Mouse (Mus musculus) forebrain, postnatal 0 days (tissue): ENCODE data around the gene Pus1. TPM values are rescaled to one million over a fixed set of nuclear protein-coding genes. Genes with fewer than 3 reads are reported as not detected.

Source experiments
- ATAC-seq: fragments of 200-750 bp; cut with Nextera tagmentation; 2 replicates; pipeline ENCODE4 v1.8.0; 2017; ENCODE audit warnings: mild to moderate bottlenecking, moderate library complexity
- DNase-seq: peaks from one replicate; pipeline ENCODE4 v3.0.0-alpha.2; 2015
- H3K27ac ChIP-seq: fragments of 300-500 bp; sonication (generic); 2 replicates; pipeline ENCODE4 v1.5.1; 2014; ENCODE audit warnings: low read depth, mild to moderate bottlenecking, antibody characterized with exemption, low read length, moderate library complexity, mixed read lengths
- H3K27me3 ChIP-seq: fragments of 300-500 bp; sonication (generic); 2 replicates; pipeline ENCODE4 v1.6.1; 2014; ENCODE audit warnings: mild to moderate bottlenecking, low read length, mixed read lengths; ENCODE audit not compliant: insufficient read depth
- H3K36me3 ChIP-seq: fragments of 300-500 bp; sonication (generic); 2 replicates; pipeline ENCODE4 v1.6.1; 2014; ENCODE audit warnings: mild to moderate bottlenecking, moderate library complexity; ENCODE audit not compliant: insufficient read depth
- H3K4me1 ChIP-seq: fragments of 300-500 bp; sonication (generic); 2 replicates; pipeline ENCODE4 v1.6.1; 2014; ENCODE audit warnings: antibody characterized with exemption; ENCODE audit not compliant: insufficient read depth
- H3K4me2 ChIP-seq: fragments of 300-500 bp; sonication (generic); 2 replicates; pipeline ENCODE4 v1.6.1; 2014; ENCODE audit warnings: low read depth, mild to moderate bottlenecking, moderate library complexity
- H3K4me3 ChIP-seq: fragments of 300-500 bp; sonication (generic); 2 replicates; pipeline ENCODE4 v1.5.1; 2014; ENCODE audit warnings: low read depth, low read length, mixed read lengths
- H3K9ac ChIP-seq: fragments of 300-500 bp; sonication (generic); 2 replicates; pipeline ENCODE4 v1.6.1; 2014; ENCODE audit warnings: mild to moderate bottlenecking
- H3K9me3 ChIP-seq: fragments of 300-500 bp; sonication (generic); 2 replicates; pipeline ENCODE4 v1.6.1; 2016; ENCODE audit warnings: low read length
- CTCF ChIP-seq: sonication (generic); IDR thresholded peaks from 2 replicates; pipeline ENCODE4 v1.5.1; 2016; ENCODE audit warnings: antibody characterized with exemption, control low read depth, low read depth
- WGBS: fragments of 180-500 bp; shearing (Covaris S2); extraction: QIAGEN DNeasy Blood & Tissue Kit; methylation state at CpG from one replicate; pipeline ENCODE4 v1.1.7; 2014; 5-methylcytosine and 5-hydroxymethylcytosine counted together
- polyA plus RNA-seq: library from polyadenylated mRNA; unstranded; fragments of >200 nt; fragmentation: Nextera tagmentation; extraction: Ambion mirVana; gene quantifications from 2 replicates; pipeline ENCODE4 v1.2.1, GENCODE M21; 2015
- total RNA-seq: library from RNA; depleted of rRNA; stranded (reverse); fragments of >200 nt; gene quantifications from 2 replicates; pipeline ENCODE4 v1.2.3, GENCODE M21; 2014; rRNA removed

The Pus1 gene
- total RNA-seq = 13.5 and 14.2 TPM in 2 replicates
- 16.8 and 17.4 TPM in 2 replicates for polyA plus RNA-seq

- Histone ChIP-seq H3K9me3 (no peaks in the 10 kb centered on the region), H3K27me3 (no peaks in the 10 kb centered on the region), H3K4me3 (peak within 1 kb of the TSS; percentile 64), H3K4me1 (peaks cover 7% of the 10 kb centered on the region; the same call in 1 of the 2 replicates), H3K27ac (no peak within 1 kb of the TSS), H3K36me3 (peaks cover 4% of the 10 kb centered on the region; the same call in 1 of the 2 replicates), H3K9ac (peak within 1 kb of the TSS; percentile 64), H3K4me2 (peak within 1 kb of the TSS; percentile 85)
- TF ChIP-seq CTCF = no peak
- ATAC-seq (peak; percentile 90), DNase-seq (peak; percentile 92)
- WGBS = under 1% methylated on average over 57 of the region's 57 CpGs
These were observed at the start of gene Pus1 for GRCm38 (mm10) chr5:110779998-110780760. Gene Pus1 (minus strand): TSS chr5:110780659.

- H3K27me3 ChIP-seq = no peaks in the 10 kb centered on the region
- H3K27ac ChIP-seq = no peak overlapping the region
- no peak overlapping the region for H3K9ac ChIP-seq
- no peaks in the 10 kb centered on the region for H3K9me3 ChIP-seq
- ATAC-seq (no peak), DNase-seq (no peak)
- 90% methylated on average over 5 of the region's 5 CpGs for WGBS
- TF ChIP-seq CTCF = no peak
- H3K4me1 ChIP-seq = no peaks in the 10 kb centered on the region
- no peak overlapping the region for H3K4me3 ChIP-seq
- no peaks in the 10 kb centered on the region for H3K36me3 ChIP-seq
- H3K4me2 ChIP-seq = no peak overlapping the region
These were observed 47.1 kb upstream of the Pus1 start for GRCm38 (mm10) chr5:110827576-110827975.

GRCm38 (mm10) chr5:110826781-110827495, 46.5 kb upstream of the Pus1 start:
- Histone ChIP-seq H3K27me3 (no peaks in the 10 kb centered on the region), H3K4me3 (no peak overlapping the region), H3K36me3 (no peaks in the 10 kb centered on the region), H3K27ac (no peak overlapping the region), H3K4me1 (no peaks in the 10 kb centered on the region), H3K9ac (no peak overlapping the region), H3K9me3 (no peaks in the 10 kb centered on the region), H3K4me2 (no peak overlapping the region)
- 93% methylated on average over 8 of the region's 8 CpGs for WGBS
- no peak for DNase-seq
- TF ChIP-seq CTCF = no peak
- no peak for ATAC-seq

- Histone ChIP-seq H3K4me3 (no peak overlapping the region), H3K4me1 (no peaks in the 10 kb centered on the region), H3K9me3 (no peaks in the 10 kb centered on the region), H3K27me3 (no peaks in the 10 kb centered on the region), H3K36me3 (no peaks in the 10 kb centered on the region), H3K9ac (no peak overlapping the region), H3K4me2 (no peak overlapping the region), H3K27ac (no peak overlapping the region)
- ATAC-seq (no peak), DNase-seq (no peak)
- 90% methylated on average over 4 of the region's 4 CpGs for WGBS
- TF ChIP-seq CTCF = no peak
These were observed 44.0 kb upstream of the Pus1 start for GRCm38 (mm10) chr5:110824421-110824820.

- WGBS = 3% methylated on average over 76 of the region's 80 CpGs
- Histone ChIP-seq H3K4me1 (peaks cover 26% of the 10 kb centered on the region), H3K36me3 (peaks cover 9% of the 10 kb centered on the region), H3K27me3 (no peaks in the 10 kb centered on the region), H3K4me2 (peak within 1 kb of the TSS; percentile 96), H3K9ac (peak within 1 kb of the TSS; percentile 98), H3K9me3 (no peaks in the 10 kb centered on the region), H3K4me3 (peak within 1 kb of the TSS; percentile 98), H3K27ac (peak within 1 kb of the TSS; percentile 88)
- TF ChIP-seq CTCF = no peak
- DNase-seq = peak; percentile 99
- peak; percentile 97 for ATAC-seq
These were observed 29.3 kb upstream of the Pus1 start, which contains the start of gene Ulk1 for GRCm38 (mm10) chr5:110809667-110810325. Gene Ulk1 (minus strand): TSS chr5:110810097.

GRCm38 (mm10) chr5:110808821-110809666, 28.6 kb upstream of the Pus1 start:
- Histone ChIP-seq H3K4me1 (peaks cover 26% of the 10 kb centered on the region), H3K9me3 (no peaks in the 10 kb centered on the region), H3K36me3 (peaks cover 12% of the 10 kb centered on the region), H3K4me2 (peak overlapping the region; percentile 96), H3K9ac (peak overlapping the region; percentile 98), H3K27me3 (no peaks in the 10 kb centered on the region), H3K27ac (peak overlapping the region; percentile 88), H3K4me3 (peak overlapping the region; percentile 98)
- DNase-seq = peak; percentile 24
- 1% methylated on average over 27 of the region's 27 CpGs for WGBS
- no peak for TF ChIP-seq CTCF
- ATAC-seq = no peak
